Mouse (Mus musculus) testis, adult 2 months (tissue): ENCODE data around the gene Nek4.

Source experiments
- CTCF ChIP-seq: fragments of 200-500 bp; IDR thresholded peaks from 2 replicates; pipeline ENCODE4 v1.5.1; 2012; ENCODE audit warnings: low read depth, mild to moderate bottlenecking, inconsistent platforms, low read length, moderate library complexity; ENCODE audit not compliant: control insufficient read depth, insufficient read depth, insufficient replicate concordance
- POLR2A ChIP-seq: fragments of 200-500 bp; IDR thresholded peaks from 2 replicates; pipeline ENCODE4 v1.6.1; 2012; ENCODE audit warnings: low read depth, mild to moderate bottlenecking, inconsistent platforms, low read length, moderate library complexity; ENCODE audit not compliant: control insufficient read depth

- TF ChIP-seq CTCF (no peak), POLR2A (no peak)
Measured at GRCm38 (mm10) chr14:30949986-30950385, 1.2 kb upstream of the Nek4 start.
